Mouse (Mus musculus): ENCODE data around the gene Gm9887. TPM values are rescaled to one million over a fixed set of nuclear protein-coding genes. Genes with fewer than 3 reads are reported as not detected.

Gm9887 gene
- polyA plus RNA-seq (2015; fragmentation: Nextera tagmentation; extraction: Ambion mirVana) = 0.71 and 0.93 TPM in 2 replicates

DNA sequence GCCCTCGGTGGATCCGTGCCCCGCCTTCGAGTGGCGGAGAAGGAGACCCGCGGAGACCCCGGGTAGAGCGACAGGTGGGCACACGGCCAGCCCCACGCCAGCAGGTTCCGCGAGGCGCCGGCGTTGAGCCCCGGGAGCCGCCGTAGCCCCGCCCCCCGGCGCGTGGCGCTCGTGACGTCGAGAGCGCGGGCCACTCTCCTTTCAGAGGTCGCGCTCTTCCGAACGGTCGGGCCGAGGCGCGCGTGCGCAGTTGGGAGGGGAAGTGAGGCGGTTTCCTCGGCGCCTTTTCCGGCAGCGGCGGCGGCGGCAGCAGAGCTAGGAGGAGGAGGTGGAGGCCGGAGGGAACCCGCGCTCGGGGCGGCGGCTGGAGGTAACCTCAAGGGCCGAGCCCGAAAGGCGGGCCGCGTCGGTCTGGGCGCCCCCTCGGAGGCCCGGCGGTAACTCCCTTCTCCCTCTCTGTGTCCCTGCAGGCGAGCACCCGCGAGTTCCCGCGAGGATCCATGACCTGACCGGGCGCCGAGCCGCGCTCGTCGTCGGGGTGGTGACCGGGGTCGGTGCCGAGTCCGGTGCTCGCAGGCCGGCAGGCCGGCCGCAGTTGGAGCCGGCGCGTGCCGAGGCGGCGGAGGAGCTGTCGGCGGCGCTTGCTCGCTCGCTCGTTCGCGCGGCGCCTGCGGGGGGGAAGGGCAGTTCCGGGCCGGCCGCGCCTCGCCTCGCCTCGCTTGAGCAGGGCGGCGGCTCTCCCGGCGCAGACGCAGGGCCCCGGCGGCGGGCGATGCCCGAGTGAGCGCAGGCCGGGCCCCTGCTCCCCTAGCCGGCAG, at the start of gene Gm9887, which contains the start of gene Arf6:
TSS of gene Gm9887 (minus strand) at position 605 of the 818 bp plus-strand sequence.
TSS of gene Arf6 (plus strand) at position 297 of the 818 bp plus-strand sequence.
- Histone ChIP-seq H3K27ac (peak within 1 kb of the TSS; percentile 98), H3K4me3 (replicated peaks) (peak within 1 kb of the TSS; percentile 93), H3K27me3 (no peaks in the 10 kb centered on the region), H3K4me1 (replicated peaks) (peaks cover 32% of the 10 kb centered on the region), H3K9me3 (replicated peaks) (no peaks in the 10 kb centered on the region), H3K9ac (peak within 1 kb of the TSS; percentile 99), H3K4me2 (peak within 1 kb of the TSS; percentile 94), H3K36me3 (peaks cover 20% of the 10 kb centered on the region)
- under 1% methylated on average over 111 of the region's 121 CpGs for WGBS (ENCODE audit: insufficient replicate concordance)
- peak; percentile 97 for DNase-seq
- peak; percentile 83 for ATAC-seq (ENCODE audit: low read depth)

DNA sequence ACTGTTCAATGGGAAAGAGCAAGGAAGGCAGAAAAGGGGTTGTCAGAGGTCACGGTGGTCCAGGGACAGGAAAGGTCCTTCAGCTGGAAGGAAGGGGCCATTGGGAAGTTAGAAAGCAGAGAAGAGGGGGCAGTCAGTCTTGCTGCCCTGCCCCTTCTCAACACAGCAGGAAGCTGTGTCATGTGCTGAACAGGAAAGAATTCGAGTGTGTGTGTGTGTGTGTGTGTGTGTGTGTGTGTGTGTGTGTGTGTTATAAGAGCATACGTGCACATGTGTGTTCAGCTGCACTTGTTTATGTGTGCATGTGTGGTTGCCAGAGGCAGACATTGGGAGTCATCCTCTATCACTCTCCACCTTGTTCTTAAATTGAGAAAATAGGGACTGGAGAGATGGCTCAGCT, 48.5 kb upstream of the Gm9887 start:
- H3K4me2 ChIP-seq = no peak overlapping the region
- H3K27ac ChIP-seq = no peak overlapping the region
- no peak overlapping the region for H3K4me3 ChIP-seq (replicated peaks)
- no peak overlapping the region for H3K9ac ChIP-seq
- no peaks in the 10 kb centered on the region for H3K9me3 ChIP-seq (replicated peaks)
- H3K36me3 ChIP-seq = no peaks in the 10 kb centered on the region
- peaks cover 3% of the 10 kb centered on the region; the same call in 1 of the 2 replicates for H3K4me1 ChIP-seq (replicated peaks)
- H3K27me3 ChIP-seq = 0 out of 2 replicates have a peak, but pooled peaks cover 3% of the 10 kb centered on the region
- ATAC-seq (ENCODE audit: low read depth) = no peak
- 30% methylated on average over 3 of the region's 3 CpGs for WGBS (ENCODE audit: insufficient replicate concordance)
- no peak for DNase-seq

DNA sequence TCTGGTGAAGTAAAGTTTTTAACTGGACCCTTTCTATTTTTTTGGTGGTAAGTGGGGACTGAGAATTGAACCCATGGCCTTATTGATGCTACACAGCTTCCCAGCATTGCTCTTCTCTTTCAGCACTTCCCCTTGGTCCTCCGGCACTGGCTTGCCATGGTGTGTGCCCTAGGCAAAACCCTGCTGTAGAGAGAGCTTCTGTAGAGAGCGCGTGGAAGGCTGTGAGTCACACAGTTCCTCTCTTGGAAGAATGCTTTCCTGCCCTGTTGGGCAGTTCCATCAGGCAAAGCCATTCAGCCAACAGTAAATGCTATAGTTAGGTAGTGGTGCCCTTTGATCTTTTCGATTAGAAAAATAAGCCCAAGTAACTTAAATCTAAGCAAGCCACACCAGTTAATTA, 47.3 kb upstream of the Gm9887 start:
- no peak for ATAC-seq (ENCODE audit: low read depth)

DNA sequence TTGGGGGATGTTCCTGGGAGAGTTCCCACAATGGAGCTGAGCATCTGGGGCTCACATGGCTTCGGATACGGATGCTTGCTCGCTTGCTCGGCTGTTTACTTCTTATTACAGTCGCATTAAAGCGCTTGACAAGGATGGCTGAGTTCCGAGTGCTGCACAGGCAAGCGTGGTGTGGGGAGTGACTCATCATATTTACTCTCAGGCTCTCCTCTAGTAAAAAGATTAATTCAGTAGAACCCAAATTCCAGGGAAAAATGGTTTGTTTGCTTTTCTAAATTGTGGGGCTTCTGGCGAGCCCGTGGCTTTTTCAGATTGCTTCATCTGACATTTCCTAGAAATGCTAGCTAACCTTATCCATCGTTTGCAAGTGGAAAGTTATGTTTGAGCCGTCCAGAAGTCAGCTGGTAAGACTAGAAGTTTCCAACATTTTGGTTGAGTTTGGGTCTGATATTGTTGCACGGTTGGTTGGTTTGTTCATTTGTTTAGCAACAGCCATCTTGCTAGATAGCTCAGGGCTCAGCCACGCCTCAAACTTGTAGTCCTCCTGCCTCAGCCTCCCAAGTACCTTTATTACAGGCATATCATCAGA, 46.9 kb upstream of the Gm9887 start:
- H3K9me3 ChIP-seq (replicated peaks) = no peaks in the 10 kb centered on the region
- H3K4me2 ChIP-seq = no peak overlapping the region
- ATAC-seq (ENCODE audit: low read depth) (no peak), DNase-seq (no peak)
- H3K4me1 ChIP-seq (replicated peaks) = peaks cover 3% of the 10 kb centered on the region; the same call in 1 of the 2 replicates
- no peak overlapping the region for H3K27ac ChIP-seq
- H3K36me3 ChIP-seq = no peaks in the 10 kb centered on the region
- H3K9ac ChIP-seq = no peak overlapping the region
- H3K27me3 ChIP-seq = no peaks in the 10 kb centered on the region
- WGBS (ENCODE audit: insufficient replicate concordance) = 58% methylated on average over 14 of the region's 14 CpGs
- H3K4me3 ChIP-seq (replicated peaks) = no peak overlapping the region

More for the DNA sequence above, 47.3 kb upstream of the Gm9887 start:
- DNase-seq = no peak
- Histone ChIP-seq H3K4me1 (replicated peaks) (peaks cover 3% of the 10 kb centered on the region; the same call in 1 of the 2 replicates), H3K9me3 (replicated peaks) (no peaks in the 10 kb centered on the region), H3K4me3 (replicated peaks) (no peak overlapping the region), H3K27me3 (0 out of 2 replicates have a peak, but pooled peaks cover 3% of the 10 kb centered on the region), H3K9ac (no peak overlapping the region), H3K36me3 (no peaks in the 10 kb centered on the region), H3K27ac (no peak overlapping the region), H3K4me2 (no peak overlapping the region)
- WGBS (ENCODE audit: insufficient replicate concordance) = 71% methylated on average over 4 of the region's 4 CpGs

DNA sequence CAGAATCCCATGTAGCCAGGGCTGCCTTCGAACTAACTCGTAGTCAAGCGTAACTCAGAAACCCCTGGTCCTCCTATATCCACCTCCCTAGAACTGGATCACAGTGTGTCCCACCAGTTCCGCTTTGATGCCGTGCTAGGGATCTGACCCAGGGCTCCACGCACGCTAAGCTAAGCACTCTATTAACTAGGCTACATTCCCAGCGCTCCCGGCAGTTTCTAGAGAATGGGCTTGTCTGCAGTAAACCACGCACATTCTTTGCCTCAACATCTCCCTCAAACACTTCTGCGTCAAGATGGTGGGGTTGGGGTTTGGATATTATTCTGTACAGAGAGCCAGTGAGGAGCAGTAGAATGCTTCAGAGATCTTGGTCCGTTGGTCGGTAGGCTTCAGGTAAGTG, 46.3 kb upstream of the Gm9887 start:
- no peak overlapping the region for H3K27ac ChIP-seq
- H3K36me3 ChIP-seq = no peaks in the 10 kb centered on the region
- no peak overlapping the region for H3K9ac ChIP-seq
- H3K4me2 ChIP-seq = no peak overlapping the region
- WGBS (ENCODE audit: insufficient replicate concordance) = 73% methylated on average over 13 of the region's 13 CpGs
- no peak for DNase-seq
- no peaks in the 10 kb centered on the region for H3K27me3 ChIP-seq
- H3K4me3 ChIP-seq (replicated peaks) = no peak overlapping the region
- ATAC-seq (ENCODE audit: low read depth) = no peak
- H3K9me3 ChIP-seq (replicated peaks) = no peaks in the 10 kb centered on the region
- H3K4me1 ChIP-seq (replicated peaks) = peaks cover 3% of the 10 kb centered on the region; the same call in 1 of the 2 replicates

DNA sequence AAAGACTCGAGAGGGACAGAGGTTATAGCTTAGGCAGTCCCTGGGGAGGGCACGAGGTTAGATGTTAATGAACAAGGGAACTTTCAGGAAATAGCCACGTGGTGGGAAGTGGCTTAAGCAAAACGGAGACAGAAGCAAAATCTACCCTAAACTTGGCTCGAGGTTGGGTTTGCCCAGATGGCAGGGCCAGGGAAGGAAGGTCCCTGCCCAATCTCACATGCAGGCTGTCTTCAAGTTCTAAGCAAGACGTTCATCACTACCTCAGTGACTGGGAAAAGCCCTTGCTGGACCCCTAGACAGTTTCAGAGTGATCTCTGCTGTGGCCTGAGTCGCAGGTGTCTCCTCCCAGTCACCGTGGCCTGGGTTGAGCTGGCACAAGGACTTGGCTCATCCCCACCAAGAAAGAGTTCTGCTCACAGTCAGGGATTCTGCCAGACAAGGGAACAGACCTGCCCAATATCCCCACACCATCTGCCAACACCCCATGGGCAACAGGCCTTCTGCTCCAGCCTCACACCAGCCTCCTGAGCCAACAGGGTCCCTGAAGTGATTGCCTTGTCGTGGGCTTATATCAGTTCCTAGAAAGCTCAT, 45.5 kb upstream of the Gm9887 start:
- Histone ChIP-seq H3K27me3 (no peaks in the 10 kb centered on the region), H3K4me3 (replicated peaks) (no peak overlapping the region), H3K27ac (no peak overlapping the region), H3K9ac (no peak overlapping the region), H3K9me3 (replicated peaks) (no peaks in the 10 kb centered on the region), H3K36me3 (no peaks in the 10 kb centered on the region), H3K4me1 (replicated peaks) (no peaks in the 10 kb centered on the region), H3K4me2 (no peak overlapping the region)
- no peak for DNase-seq
- no peak for ATAC-seq (ENCODE audit: low read depth)
- 45% methylated on average over 9 of the region's 9 CpGs for WGBS (ENCODE audit: insufficient replicate concordance)

DNA sequence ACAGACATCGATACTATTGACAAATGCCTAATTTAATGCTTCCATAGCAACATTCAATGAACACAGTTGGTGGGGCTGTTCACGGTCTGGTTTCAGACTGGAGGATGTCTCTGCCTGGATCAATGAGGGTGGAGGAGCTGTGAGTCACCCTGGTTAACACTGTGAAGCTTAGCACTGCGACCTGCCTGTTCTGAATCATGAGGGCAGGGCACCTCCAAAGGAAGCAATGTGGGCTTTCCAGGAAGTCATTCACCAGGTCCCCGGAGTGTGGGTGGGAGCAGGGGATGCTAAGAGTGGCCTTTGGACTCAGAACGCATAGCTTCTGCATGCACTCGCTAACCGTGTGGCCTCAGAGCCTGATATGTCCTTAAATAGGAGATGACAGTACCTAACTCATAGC, 44.5 kb upstream of the Gm9887 start:
- H3K9ac ChIP-seq = no peak overlapping the region
- no peaks in the 10 kb centered on the region for H3K9me3 ChIP-seq (replicated peaks)
- DNase-seq (no peak), ATAC-seq (ENCODE audit: low read depth) (no peak)
- no peak overlapping the region for H3K27ac ChIP-seq
- H3K4me1 ChIP-seq (replicated peaks) = no peaks in the 10 kb centered on the region
- H3K36me3 ChIP-seq = no peaks in the 10 kb centered on the region
- H3K4me3 ChIP-seq (replicated peaks) = no peak overlapping the region
- no peaks in the 10 kb centered on the region for H3K27me3 ChIP-seq
- 42% methylated on average over 7 of the region's 7 CpGs for WGBS (ENCODE audit: insufficient replicate concordance)
- H3K4me2 ChIP-seq = no peak overlapping the region

DNA sequence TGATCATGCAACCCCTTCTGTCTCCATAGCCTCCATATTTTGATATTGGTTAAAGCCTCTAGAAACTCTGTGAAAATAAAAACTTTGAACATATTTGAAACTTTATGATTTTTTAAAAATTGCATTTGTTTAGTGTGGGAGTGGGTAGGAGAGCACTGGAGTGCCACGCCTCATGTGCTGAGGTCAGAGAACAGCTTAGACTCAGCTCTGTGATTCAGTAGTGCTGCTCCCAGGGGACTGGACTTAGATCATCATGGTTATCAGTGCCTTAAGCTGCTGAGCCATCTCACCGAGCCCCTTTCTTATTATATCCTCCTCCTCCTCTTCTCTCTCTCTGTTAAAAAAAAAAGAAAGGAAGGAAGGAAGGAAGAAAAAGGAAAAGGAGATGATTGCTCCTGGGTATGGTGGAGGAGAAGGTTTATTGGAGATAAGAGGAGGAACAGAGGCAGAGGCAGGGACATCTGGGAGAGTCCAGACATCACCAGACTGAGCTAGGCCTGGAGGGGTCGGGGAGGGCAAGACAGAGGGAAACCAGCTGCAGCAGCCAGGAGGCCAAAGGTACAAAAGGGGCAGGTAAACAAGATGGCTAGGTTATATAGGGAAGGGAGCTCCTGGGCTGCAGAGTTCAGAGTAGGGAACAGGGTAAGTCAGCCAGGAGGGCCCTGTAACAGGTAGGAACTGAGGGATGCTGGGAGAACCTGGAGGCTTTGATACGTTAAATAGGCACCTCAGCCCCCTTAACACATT, 42.7 kb upstream of the Gm9887 start:
- H3K9me3 ChIP-seq (replicated peaks) = no peaks in the 10 kb centered on the region
- no peak for ATAC-seq (ENCODE audit: low read depth)
- 47% methylated on average over 4 of the region's 4 CpGs for WGBS (ENCODE audit: insufficient replicate concordance)

DNA sequence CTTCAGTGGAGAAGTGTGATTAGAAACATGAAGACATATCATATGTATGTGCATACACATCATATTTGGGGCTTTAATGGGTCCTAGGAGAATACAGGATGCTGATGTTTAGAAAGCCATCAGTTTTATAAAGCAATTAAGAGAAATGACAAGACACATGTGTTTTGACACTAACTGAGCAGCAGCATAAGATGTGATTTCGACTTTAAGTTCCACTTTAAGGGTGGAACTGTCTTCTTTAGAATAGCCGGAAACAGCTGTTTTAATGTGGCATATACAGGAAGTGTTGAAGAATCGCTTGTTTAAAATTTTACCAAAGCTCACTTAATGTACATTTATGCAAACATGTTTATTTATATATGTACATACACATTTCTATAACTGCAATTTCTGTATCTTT, 41.0 kb upstream of the Gm9887 start:
- no peak for ATAC-seq (ENCODE audit: low read depth)
- Histone ChIP-seq H3K27me3 (no peaks in the 10 kb centered on the region), H3K4me3 (replicated peaks) (no peak overlapping the region), H3K4me1 (replicated peaks) (no peaks in the 10 kb centered on the region), H3K9me3 (replicated peaks) (no peaks in the 10 kb centered on the region), H3K4me2 (no peak overlapping the region), H3K36me3 (no peaks in the 10 kb centered on the region), H3K9ac (no peak overlapping the region), H3K27ac (no peak overlapping the region)
- no peak for DNase-seq
- WGBS (ENCODE audit: insufficient replicate concordance) = 49% methylated on average over 3 of the region's 3 CpGs

More for the DNA sequence above, 42.7 kb upstream of the Gm9887 start:
- Histone ChIP-seq H3K36me3 (no peaks in the 10 kb centered on the region), H3K27ac (no peak overlapping the region), H3K4me1 (replicated peaks) (no peaks in the 10 kb centered on the region), H3K27me3 (no peaks in the 10 kb centered on the region), H3K4me3 (replicated peaks) (no peak overlapping the region), H3K9ac (no peak overlapping the region), H3K4me2 (no peak overlapping the region)
- DNase-seq = no peak

DNA sequence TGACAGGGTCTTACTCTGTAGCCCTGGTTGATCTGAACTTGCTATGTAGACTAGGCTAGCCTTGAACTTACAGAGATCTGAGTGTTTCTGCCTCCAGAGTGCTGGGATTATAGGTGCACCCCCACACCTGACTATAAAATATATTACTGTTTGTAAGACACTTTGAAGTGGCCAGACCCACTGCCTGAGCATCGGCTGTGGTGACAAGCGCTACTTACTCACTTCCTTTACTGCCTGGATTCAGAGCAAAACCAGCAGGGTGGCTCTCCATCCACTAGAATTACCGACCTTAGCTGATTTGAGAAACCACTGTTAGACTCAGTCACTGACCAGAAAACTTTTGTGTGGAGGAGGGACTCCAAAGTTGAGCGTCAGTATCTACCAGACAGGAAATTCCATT, 39.7 kb upstream of the Gm9887 start:
- Histone ChIP-seq H3K9me3 (replicated peaks) (no peaks in the 10 kb centered on the region), H3K4me1 (replicated peaks) (no peaks in the 10 kb centered on the region), H3K4me3 (replicated peaks) (no peak overlapping the region), H3K27me3 (no peaks in the 10 kb centered on the region), H3K27ac (no peak overlapping the region), H3K36me3 (no peaks in the 10 kb centered on the region), H3K9ac (no peak overlapping the region), H3K4me2 (no peak overlapping the region)
- DNase-seq (no peak), ATAC-seq (ENCODE audit: low read depth) (no peak)
- WGBS (ENCODE audit: insufficient replicate concordance) = 33% methylated on average over 4 of the region's 4 CpGs

DNA sequence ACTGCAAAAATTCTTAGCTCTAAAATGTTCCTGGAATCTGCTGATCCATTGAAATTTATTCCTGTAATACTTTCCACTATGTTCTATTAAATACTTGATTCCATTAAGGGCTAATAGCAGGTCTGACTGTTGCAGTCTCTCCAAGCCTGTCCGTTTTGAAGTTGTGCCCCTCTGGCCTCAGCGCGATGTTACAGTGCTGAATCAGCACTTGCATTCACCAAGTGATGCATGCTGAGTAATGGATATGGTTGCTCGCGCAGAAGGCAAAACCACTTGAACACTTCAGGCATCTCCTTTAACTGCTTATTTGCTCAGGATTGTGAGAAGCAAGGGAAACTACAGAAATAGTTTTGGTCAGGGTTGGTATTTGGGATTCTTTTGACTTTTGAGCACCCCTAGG, 38.5 kb upstream of the Gm9887 start:
- Histone ChIP-seq H3K9me3 (replicated peaks) (no peaks in the 10 kb centered on the region), H3K4me3 (replicated peaks) (no peak overlapping the region), H3K36me3 (no peaks in the 10 kb centered on the region), H3K4me2 (no peak overlapping the region), H3K4me1 (replicated peaks) (no peaks in the 10 kb centered on the region), H3K9ac (no peak overlapping the region), H3K27ac (no peak overlapping the region), H3K27me3 (no peaks in the 10 kb centered on the region)
- whole genome bisulfite sequencing (ENCODE audit: insufficient replicate concordance) = 68% methylated on average over 5 of the region's 5 CpGs
- DNase-seq (no peak), ATAC-seq (ENCODE audit: low read depth) (no peak)

Measured in liver, embryonic 13.5 days (tissue).